Mouse (Mus musculus): ENCODE measurements around the gene Snx4. TPM values are rescaled to one million over a fixed set of nuclear protein-coding genes. Genes with fewer than 3 reads are reported as not detected.

Snx4 gene
- polyA plus RNA-seq, 1 experiment from 2014 or later: 71.7 TPM

Other genes starting within 250 kb of the Snx4 start
- gene Iqcg, start 195.2 kb upstream of the Snx4 start, polyA plus RNA-seq (2016; fragmentation: Nextera tagmentation; extraction: Ambion mirVana): 4.3 and 4.5 TPM in 2 replicates
- 730 and 741 TPM in 2 replicates for gene Rpl35a, start 195.0 kb upstream of the Snx4 start, polyA plus RNA-seq (2016; fragmentation: Nextera tagmentation; extraction: Ambion mirVana)
- gene Lmln, start 188.9 kb upstream of the Snx4 start, polyA plus RNA-seq (2016; fragmentation: Nextera tagmentation; extraction: Ambion mirVana): 3.1 and 4.4 TPM in 2 replicates
- 24.1 and 27.8 TPM in 2 replicates for gene Osbpl11, start 66.4 kb upstream of the Snx4 start, polyA plus RNA-seq (2016; fragmentation: Nextera tagmentation; extraction: Ambion mirVana)
- gene Zfp148, start 129.4 kb downstream of the Snx4 start, polyA plus RNA-seq (2016; fragmentation: Nextera tagmentation; extraction: Ambion mirVana): 71.1 and 71.2 TPM in 2 replicates